Mouse (Mus musculus) c-Kit-negative CD71-positive TER-119-positive erythroid progenitor cells, embryonic 14.5 days (primary cell): ENCODE results near the gene 1700008O03Rik.

Experiments used
- DNase-seq: peaks from one replicate; pipeline ENCODE4 v3.0.0-alpha.2; 2013; ENCODE audit warnings: low read depth, low spot score

Gene 1700008O03Rik

GRCm38 (mm10) chr7:44344622-44345021 is 41.0 kb downstream of the 1700008O03Rik start:
- DNase-seq, result no peak

DNA sequence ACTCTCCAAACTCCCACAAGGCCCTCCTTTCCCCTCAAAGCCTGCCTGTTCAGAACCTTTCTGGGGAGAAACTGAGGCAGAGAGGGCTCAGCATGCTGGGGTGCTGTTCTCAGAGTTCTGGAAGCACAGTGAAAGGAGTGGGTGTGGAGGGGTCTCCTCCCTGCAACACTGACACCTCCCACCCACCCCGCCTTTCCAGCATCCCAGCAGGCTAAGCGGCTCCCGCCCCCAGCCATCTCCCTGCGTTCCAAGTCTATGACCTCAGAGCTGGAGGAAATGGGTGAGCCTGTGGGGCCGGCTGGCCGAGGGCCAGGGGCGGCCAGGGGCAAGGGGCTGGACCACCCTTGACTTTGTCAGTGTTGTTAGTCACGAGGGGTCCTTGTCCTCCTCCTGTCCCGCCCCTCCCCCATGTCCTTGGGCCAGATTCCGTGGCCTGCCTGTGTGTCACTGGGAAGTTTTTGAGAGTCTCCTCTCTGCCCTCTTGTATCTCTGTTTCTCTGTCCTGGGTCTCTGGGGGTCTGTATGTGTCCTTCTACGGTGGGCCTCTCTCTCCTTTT is 42.1 kb downstream of the 1700008O03Rik start:
- no peak for DNase-seq

- DNase-seq, result no peak
Observed at GRCm38 (mm10) chr7:44341714-44342113, 43.9 kb downstream of the 1700008O03Rik start.

DNA sequence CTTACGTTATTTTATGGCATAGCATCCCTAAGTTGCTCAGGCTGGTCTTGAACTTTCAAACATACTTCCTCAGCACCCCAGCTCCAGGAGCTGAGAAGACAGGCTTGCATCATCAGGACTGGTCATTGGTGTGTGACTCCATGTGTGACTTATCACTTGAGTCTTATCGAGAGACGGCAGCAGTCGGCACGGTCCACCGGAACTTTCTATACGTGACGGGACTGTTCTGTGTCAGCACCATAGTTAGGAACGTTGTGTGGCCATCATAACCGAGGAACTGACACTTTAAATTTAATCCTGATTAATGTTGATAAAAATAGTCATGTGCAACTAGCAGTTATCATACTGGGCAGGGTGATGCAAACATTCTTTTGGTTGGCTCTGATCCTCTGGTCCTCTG is 44.5 kb downstream of the 1700008O03Rik start:
- no peak for DNase-seq

- no peak for DNase-seq
Observed at GRCm38 (mm10) chr7:44340226-44340625, 45.4 kb downstream of the 1700008O03Rik start.

- no peak for DNase-seq
Observed at GRCm38 (mm10) chr7:44337121-44337849, 48.3 kb downstream of the 1700008O03Rik start.

GRCm38 (mm10) chr7:44336046-44337021 is 49.3 kb downstream of the 1700008O03Rik start:
- no peak for DNase-seq

DNA sequence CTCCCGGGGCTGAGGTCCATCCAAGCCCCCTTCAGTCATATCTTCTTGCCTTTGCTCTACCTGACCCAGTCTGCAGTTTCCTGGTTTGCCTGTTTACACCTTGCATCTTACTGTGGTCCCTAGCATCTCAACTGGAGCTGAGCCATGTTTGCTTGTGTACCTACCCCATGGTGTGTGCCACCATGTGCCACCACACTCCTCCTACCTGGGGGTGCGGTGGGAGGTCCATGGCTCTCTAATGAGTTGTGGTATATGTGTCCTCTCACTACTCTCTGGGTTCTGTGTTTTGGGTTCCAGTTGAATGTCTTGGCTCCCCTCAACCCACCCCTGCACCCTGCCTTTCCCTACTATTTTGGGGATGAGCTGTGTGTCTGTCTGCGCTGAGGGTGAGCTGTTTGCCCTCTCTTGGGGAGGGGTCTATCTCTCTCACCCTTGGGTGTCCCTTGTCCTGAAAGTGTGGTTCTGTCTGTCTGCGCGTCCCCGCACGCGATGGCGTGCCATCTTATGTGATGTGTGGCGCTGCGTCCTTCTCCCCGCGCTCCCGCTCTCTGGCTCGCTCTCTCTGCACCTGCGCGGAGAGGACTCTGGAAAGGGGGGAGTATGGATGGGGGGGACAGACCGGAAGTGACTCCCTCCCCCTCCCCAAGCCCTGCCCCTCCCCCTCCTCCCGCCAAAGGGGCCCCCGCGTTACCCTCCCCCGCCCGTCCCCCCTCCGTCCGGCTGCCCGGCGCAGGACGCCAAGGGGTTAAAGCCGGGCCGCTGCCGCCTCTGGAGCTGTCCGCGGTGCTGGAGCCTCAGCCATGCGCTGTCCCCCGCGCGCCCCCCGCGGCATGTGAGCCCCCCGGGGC is 50.4 kb downstream of the 1700008O03Rik start:
- no peak for DNase-seq

GRCm38 (mm10) chr7:44334139-44334538 is 51.5 kb downstream of the 1700008O03Rik start:
- DNase-seq, result no peak

GRCm38 (mm10) chr7:44332336-44332735 is 53.3 kb downstream of the 1700008O03Rik start:
- DNase-seq, result no peak

DNA sequence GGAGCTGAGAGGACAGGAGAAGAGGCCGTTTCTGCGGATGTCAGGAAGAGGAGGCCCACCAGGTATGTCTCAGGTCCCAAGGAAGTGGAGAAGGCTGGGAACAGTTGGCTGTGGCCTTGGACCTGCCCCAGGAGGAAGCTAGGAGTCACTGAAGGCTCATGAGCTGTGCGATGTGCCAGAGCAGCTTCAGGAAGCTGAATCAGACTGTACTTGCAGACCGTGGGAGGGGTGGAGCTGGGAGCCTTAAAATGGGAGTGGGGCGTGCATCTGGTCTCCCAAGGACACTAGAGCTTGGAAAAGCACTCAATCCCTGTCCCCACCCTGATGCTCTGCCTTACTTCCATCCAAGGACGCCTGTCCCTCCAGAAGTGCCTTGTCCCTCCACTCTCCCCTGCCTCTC is 59.0 kb downstream of the 1700008O03Rik start:
- no peak for DNase-seq

DNA sequence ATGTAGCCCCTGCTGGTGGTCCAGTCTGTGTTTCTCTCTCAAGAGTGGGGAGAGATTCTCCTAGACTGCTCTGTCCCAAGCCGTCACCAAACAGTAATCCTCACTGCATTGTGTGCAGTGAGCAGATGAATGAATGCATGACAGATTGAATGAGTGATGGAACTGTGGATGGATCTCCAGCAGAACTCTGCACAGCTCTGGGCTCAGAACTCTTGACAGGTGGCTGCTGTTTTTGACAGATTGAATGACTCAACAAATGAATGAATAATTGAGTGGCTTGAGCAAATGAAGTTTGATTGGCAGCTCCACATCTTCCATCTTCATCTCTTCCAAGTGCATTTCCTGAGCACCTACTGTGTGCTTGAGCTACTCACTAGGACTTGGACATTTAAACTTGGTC is 63.3 kb downstream of the 1700008O03Rik start:
- no peak for DNase-seq

GRCm38 (mm10) chr7:44320886-44321285 is 64.7 kb downstream of the 1700008O03Rik start:
- no peak for DNase-seq

GRCm38 (mm10) chr7:44317913-44318312 is 67.7 kb downstream of the 1700008O03Rik start:
- DNase-seq, result no peak

GRCm38 (mm10) chr7:44312484-44312883 is 73.1 kb downstream of the 1700008O03Rik start:
- DNase-seq, result no peak

DNA sequence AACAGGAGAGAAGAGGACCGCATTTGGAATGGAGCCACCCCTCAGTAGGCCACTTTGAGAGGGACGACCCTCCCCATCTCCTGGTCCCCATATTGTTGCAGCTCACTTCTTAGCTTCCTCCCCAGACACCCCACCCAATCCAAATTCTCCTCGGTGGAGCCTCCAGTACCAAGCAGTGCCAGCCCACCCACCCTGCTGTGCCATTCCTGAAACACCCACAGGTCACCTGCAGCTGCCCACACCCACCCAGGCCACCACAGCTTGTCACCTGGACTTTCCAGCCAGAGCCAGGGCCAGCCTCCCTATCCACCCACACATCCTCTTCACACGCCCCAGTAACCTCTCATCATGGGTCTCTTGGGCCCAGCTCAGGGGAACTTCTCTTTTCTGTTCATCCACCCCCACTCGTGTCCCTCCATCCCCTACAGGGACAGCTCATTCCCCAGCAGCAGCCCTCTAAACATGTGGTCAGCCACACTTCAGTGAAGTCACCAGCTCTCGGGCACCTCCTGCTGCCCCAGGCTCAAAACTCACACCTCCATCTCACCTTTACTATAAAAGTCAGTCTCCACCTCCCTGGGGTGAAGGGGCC is 73.8 kb downstream of the 1700008O03Rik start:
- no peak for DNase-seq

- DNase-seq, result no peak
Observed at GRCm38 (mm10) chr7:44310878-44311712, 74.5 kb downstream of the 1700008O03Rik start.

DNA sequence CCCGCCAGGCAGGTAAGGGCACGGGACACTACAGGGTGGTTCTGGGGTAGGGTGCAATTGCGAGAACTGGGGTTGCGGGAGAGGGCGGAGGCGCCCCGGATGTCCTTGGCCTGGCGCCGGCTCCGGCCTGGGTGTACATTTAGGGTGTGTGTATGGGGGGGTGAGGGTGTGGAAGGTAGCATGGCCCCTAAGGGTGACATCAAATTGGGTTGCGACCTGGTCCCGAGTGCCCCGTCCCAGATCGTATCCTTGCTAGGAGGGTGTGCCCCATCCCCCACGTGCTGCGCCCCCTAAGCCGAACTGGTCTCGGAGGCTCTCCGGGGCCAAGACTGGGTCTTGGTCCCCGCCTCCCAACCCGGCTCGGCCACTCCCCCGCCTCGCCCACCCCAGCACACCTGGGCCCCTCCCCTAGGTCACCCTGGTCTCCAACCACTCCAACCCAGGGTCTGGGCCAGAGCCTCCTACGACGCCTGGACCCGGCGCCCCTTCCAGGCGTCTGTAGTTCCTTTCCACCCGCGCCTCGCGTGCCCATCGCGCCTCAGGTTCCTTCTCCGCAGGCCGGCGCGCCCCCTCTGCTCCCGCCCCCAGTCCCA is 75.2 kb downstream of the 1700008O03Rik start:
- DNase-seq, result no peak
